Mouse (Mus musculus) E14TG2a.4 (cell line): ENCODE data around the gene C130032M10Rik.
A peak's percentile ranks its signal among the peaks of the same experiment; 100 is the strongest.

Experiments
- H3K27me3 ChIP-seq: 2 replicates; pipeline ENCODE4 v1.6.1; 2014; ENCODE audit warnings: low read length, control low read depth; ENCODE audit not compliant: insufficient read depth
- H3K36me3 ChIP-seq: 2 replicates; pipeline ENCODE4 v1.6.1; 2014; ENCODE audit warnings: low read length, control low read depth; ENCODE audit not compliant: insufficient read depth
- H3K4me1 ChIP-seq: replicated peaks from 2 replicates; pipeline ENCODE4 v1.6.1; 2014; ENCODE audit warnings: low read depth, low read length, control low read depth
- H3K4me3 ChIP-seq: replicated peaks from 2 replicates; pipeline ENCODE4 v1.5.1; 2014; ENCODE audit warnings: mild to moderate bottlenecking, low read length
- H3K9me3 ChIP-seq: 2 replicates; pipeline ENCODE4 v1.6.1; 2014; ENCODE audit warnings: low read length, control low read depth
- CTCF ChIP-seq: conservative IDR thresholded peaks from 2 replicates; pipeline ENCODE4 v1.5.1; 2014; ENCODE audit warnings: low read length
- NANOG ChIP-seq: IDR thresholded peaks from 2 replicates; pipeline ENCODE4 v1.6.1; 2014; ENCODE audit warnings: borderline replicate concordance, low read length, mixed read lengths
- POU5F1 ChIP-seq: IDR thresholded peaks from 2 replicates; pipeline ENCODE4 v1.6.1; 2014; ENCODE audit warnings: low read length, borderline replicate concordance

Gene C130032M10Rik

GRCm38 (mm10) chr9:114515364-114515763 is at the start of gene C130032M10Rik:
Gene C130032M10Rik (plus strand): TSS chr9:114515697.
- Histone ChIP-seq H3K36me3 (peaks cover 95% of the 10 kb centered on the region), H3K27me3 (no peaks in the 10 kb centered on the region), H3K9me3 (no peaks in the 10 kb centered on the region), H3K4me3 (peak within 1 kb of the TSS; percentile 67), H3K4me1 (peaks cover 98% of the 10 kb centered on the region)
- TF ChIP-seq POU5F1 (no peak), CTCF (no peak), NANOG (no peak)

GRCm38 (mm10) chr9:114466871-114467270 is 48.6 kb upstream of the C130032M10Rik start:
- Histone ChIP-seq H3K9me3 (no peaks in the 10 kb centered on the region), H3K27me3 (no peaks in the 10 kb centered on the region), H3K4me3 (no peak overlapping the region), H3K36me3 (peaks cover 80% of the 10 kb centered on the region), H3K4me1 (peaks cover 12% of the 10 kb centered on the region)
- TF ChIP-seq POU5F1 (no peak), CTCF (no peak), NANOG (no peak)

- Histone ChIP-seq H3K4me3 (no peak overlapping the region), H3K9me3 (no peaks in the 10 kb centered on the region), H3K27me3 (no peaks in the 10 kb centered on the region), H3K4me1 (peaks cover 20% of the 10 kb centered on the region), H3K36me3 (peaks cover 76% of the 10 kb centered on the region)
- TF ChIP-seq CTCF = no peak
- TF ChIP-seq POU5F1 = no peak
- TF ChIP-seq NANOG = no peak
Measured at GRCm38 (mm10) chr9:114468217-114468616, 47.3 kb upstream of the C130032M10Rik start.

- Histone ChIP-seq H3K27me3 (no peaks in the 10 kb centered on the region), H3K9me3 (no peaks in the 10 kb centered on the region), H3K4me1 (peaks cover 24% of the 10 kb centered on the region), H3K36me3 (peaks cover 76% of the 10 kb centered on the region), H3K4me3 (no peak overlapping the region)
- TF ChIP-seq CTCF = peak; percentile 57
- TF ChIP-seq NANOG = no peak
Measured at GRCm38 (mm10) chr9:114468701-114469100, 46.8 kb upstream of the C130032M10Rik start.

GRCm38 (mm10) chr9:114471892-114472291 is 43.6 kb upstream of the C130032M10Rik start:
- Histone ChIP-seq H3K36me3 (peaks cover 55% of the 10 kb centered on the region), H3K27me3 (no peaks in the 10 kb centered on the region), H3K4me3 (no peak overlapping the region), H3K4me1 (peaks cover 22% of the 10 kb centered on the region), H3K9me3 (no peaks in the 10 kb centered on the region)
- no peak for TF ChIP-seq NANOG
- TF ChIP-seq CTCF = no peak
- no peak for TF ChIP-seq POU5F1

GRCm38 (mm10) chr9:114477019-114477418 is 38.5 kb upstream of the C130032M10Rik start:
- peaks cover 31% of the 10 kb centered on the region for H3K36me3 ChIP-seq
- H3K27me3 ChIP-seq = no peaks in the 10 kb centered on the region
- no peaks in the 10 kb centered on the region for H3K9me3 ChIP-seq
- H3K4me1 ChIP-seq = peaks cover 22% of the 10 kb centered on the region
- TF ChIP-seq NANOG (no peak), POU5F1 (no peak), CTCF (no peak)
- H3K4me3 ChIP-seq = no peak overlapping the region

- peaks cover 23% of the 10 kb centered on the region for H3K4me1 ChIP-seq
- no peaks in the 10 kb centered on the region for H3K27me3 ChIP-seq
- TF ChIP-seq NANOG = no peak
- no peak for TF ChIP-seq CTCF
Measured at GRCm38 (mm10) chr9:114480940-114481339, 34.6 kb upstream of the C130032M10Rik start.

GRCm38 (mm10) chr9:114484771-114485170 is 30.7 kb upstream of the C130032M10Rik start:
- TF ChIP-seq NANOG = no peak
- TF ChIP-seq CTCF = no peak
- no peak for TF ChIP-seq POU5F1
- no peaks in the 10 kb centered on the region for H3K9me3 ChIP-seq
- H3K4me3 ChIP-seq = peak overlapping the region; percentile 50
- no peaks in the 10 kb centered on the region for H3K27me3 ChIP-seq
- H3K4me1 ChIP-seq = peaks cover 41% of the 10 kb centered on the region
- no peaks in the 10 kb centered on the region; the same call in 1 of the 2 replicates for H3K36me3 ChIP-seq

More at GRCm38 (mm10) chr9:114480940-114481339, 34.6 kb upstream of the C130032M10Rik start:
- Histone ChIP-seq H3K9me3 (no peaks in the 10 kb centered on the region), H3K4me3 (no peak overlapping the region), H3K36me3 (peaks cover 13% of the 10 kb centered on the region)

GRCm38 (mm10) chr9:114486808-114487207 is 28.7 kb upstream of the C130032M10Rik start:
- Histone ChIP-seq H3K9me3 (no peaks in the 10 kb centered on the region), H3K4me3 (no peak overlapping the region), H3K27me3 (no peaks in the 10 kb centered on the region), H3K36me3 (no peaks in the 10 kb centered on the region; the same call in 1 of the 2 replicates), H3K4me1 (peaks cover 45% of the 10 kb centered on the region)
- no peak for TF ChIP-seq CTCF
- no peak for TF ChIP-seq NANOG
- no peak for TF ChIP-seq POU5F1
